Mouse (Mus musculus): ENCODE data around the gene Psme2. TPM values are rescaled to one million over a fixed set of nuclear protein-coding genes. Genes with fewer than 3 reads are reported as not detected.

The Psme2 gene
- polyA plus RNA-seq, 2 experiments: 78.5 to 239 TPM

DNA sequence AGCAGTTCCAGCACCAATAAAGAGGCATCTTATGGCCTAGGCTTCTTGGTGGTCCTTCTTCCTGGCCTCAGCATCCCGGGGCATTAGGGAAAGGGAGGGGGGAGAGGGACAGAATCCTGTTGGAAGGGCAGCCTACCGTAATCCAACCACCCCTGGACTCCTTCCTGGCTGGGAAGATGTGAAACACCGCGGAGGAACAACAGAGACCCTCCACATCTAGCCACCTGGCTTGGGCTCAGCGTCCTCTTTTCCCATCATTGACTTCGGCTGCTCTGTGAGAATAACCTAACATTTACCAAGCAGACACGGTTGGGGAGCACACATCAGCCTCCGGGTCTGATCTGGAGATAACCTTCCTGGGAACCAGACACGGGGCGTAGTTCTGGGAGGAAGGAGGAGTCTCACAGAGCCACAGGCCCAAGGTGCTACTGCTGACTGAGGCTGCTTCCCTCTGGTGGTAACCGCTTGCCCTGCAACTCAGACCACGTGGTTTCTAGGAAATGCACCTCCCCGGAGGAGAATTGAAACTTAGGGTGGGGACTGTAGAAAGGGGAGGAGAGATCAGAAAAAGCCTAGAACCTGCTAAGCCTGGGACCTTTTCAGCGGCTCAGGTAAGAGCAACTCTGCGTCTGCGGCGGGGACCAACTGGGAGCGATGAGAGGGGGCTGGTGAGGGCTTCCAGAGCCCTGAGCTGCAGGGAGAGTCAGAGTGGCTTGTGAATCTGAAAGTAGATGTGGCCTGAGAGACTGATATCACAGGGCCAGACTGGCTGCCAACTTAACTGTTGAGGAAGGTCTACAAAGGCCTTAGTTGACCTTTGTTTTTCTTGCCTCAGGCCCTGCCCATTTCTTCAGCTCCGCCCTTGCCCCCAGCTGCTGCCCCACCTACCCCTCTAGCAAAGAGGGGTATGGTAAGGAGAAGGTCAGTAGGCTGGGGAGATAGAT lies 13.0 kb upstream of the Psme2 start:
- no peak for TF ChIP-seq POLR2A (IDR thresholded peaks at IDR 0.05; ENCODE audit: borderline replicate concordance, extremely low read depth, insufficient read depth, insufficient read length)
- DNase-seq (ENCODE audit: low spot score) (peak; percentile 92), ATAC-seq (ENCODE audit: low FRiP score, low read depth) (peak; percentile 94)
- peak overlapping the region; percentile 25; the same call in 1 of the 2 replicates for H3K9ac ChIP-seq (ENCODE audit: low read depth, low read length, severe bottlenecking)
- H3K4me2 ChIP-seq (replicated peaks; ENCODE audit: low read depth, low read length, severe bottlenecking): peak overlapping the region; percentile 49
- H3K27ac ChIP-seq (replicated peaks; ENCODE audit: low read depth, low read length): peak overlapping the region; percentile 21; the same call in 1 of the 2 replicates
- H3K36me3 ChIP-seq (ENCODE audit: control insufficient read depth, insufficient read depth, low read length): peaks cover 73% of the 10 kb centered on the region
- peaks cover 5% of the 10 kb centered on the region for H3K4me1 ChIP-seq (ENCODE audit: control insufficient read depth, insufficient read depth, low read length)
- WGBS: 16% methylated on average over 18 of the region's 19 CpGs
- peak overlapping the region; percentile 33 for H3K4me3 ChIP-seq (replicated peaks; ENCODE audit: low read length)
- no peaks in the 10 kb centered on the region for H3K9me3 ChIP-seq (ENCODE audit: control insufficient read depth, low read length)
- H3K27me3 ChIP-seq (ENCODE audit: control insufficient read depth, insufficient read depth, low read length): no peaks in the 10 kb centered on the region

DNA sequence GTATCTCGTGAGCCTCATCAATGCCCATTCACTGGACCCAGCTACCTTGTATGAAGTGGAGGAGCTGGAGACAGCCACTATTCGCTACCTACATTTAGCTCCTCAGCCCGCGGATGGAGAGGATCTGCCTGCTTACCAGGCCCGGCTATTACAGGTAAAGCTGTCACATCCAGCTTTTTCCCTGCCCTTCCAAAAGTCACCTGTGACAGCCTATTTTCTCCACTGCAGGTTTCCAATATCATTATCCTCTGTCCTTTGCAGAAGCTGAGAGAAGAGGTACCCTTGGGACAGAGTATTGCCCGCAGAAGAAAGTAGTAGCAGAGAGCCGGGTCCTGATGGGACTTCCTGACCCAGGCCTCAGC lies 12.3 kb upstream of the Psme2 start, which contains the start of gene Irf9:
TSS of gene Irf9 (plus strand) at position 301 of the 362 bp plus-strand sequence.
- Histone ChIP-seq H3K27me3 (ENCODE audit: control insufficient read depth, insufficient read depth, low read length) (no peaks in the 10 kb centered on the region), H3K9ac (ENCODE audit: low read depth, low read length, severe bottlenecking) (peak within 1 kb of the TSS; percentile 25; the same call in 1 of the 2 replicates), H3K27ac (replicated peaks; ENCODE audit: low read depth, low read length) (peak within 1 kb of the TSS; percentile 21; the same call in 1 of the 2 replicates), H3K36me3 (ENCODE audit: control insufficient read depth, insufficient read depth, low read length) (peaks cover 73% of the 10 kb centered on the region), H3K4me3 (replicated peaks; ENCODE audit: low read length) (peak within 1 kb of the TSS; percentile 33), H3K4me2 (replicated peaks; ENCODE audit: low read depth, low read length, severe bottlenecking) (peak within 1 kb of the TSS; percentile 49), H3K9me3 (ENCODE audit: control insufficient read depth, low read length) (no peaks in the 10 kb centered on the region), H3K4me1 (ENCODE audit: control insufficient read depth, insufficient read depth, low read length) (peaks cover 5% of the 10 kb centered on the region)
- ATAC-seq (ENCODE audit: low FRiP score, low read depth) (no peak), DNase-seq (ENCODE audit: low spot score) (no peak)
- 73% methylated on average over 7 of the region's 7 CpGs for WGBS
- no peak for TF ChIP-seq POLR2A (IDR thresholded peaks at IDR 0.05; ENCODE audit: borderline replicate concordance, extremely low read depth, insufficient read depth, insufficient read length)

DNA sequence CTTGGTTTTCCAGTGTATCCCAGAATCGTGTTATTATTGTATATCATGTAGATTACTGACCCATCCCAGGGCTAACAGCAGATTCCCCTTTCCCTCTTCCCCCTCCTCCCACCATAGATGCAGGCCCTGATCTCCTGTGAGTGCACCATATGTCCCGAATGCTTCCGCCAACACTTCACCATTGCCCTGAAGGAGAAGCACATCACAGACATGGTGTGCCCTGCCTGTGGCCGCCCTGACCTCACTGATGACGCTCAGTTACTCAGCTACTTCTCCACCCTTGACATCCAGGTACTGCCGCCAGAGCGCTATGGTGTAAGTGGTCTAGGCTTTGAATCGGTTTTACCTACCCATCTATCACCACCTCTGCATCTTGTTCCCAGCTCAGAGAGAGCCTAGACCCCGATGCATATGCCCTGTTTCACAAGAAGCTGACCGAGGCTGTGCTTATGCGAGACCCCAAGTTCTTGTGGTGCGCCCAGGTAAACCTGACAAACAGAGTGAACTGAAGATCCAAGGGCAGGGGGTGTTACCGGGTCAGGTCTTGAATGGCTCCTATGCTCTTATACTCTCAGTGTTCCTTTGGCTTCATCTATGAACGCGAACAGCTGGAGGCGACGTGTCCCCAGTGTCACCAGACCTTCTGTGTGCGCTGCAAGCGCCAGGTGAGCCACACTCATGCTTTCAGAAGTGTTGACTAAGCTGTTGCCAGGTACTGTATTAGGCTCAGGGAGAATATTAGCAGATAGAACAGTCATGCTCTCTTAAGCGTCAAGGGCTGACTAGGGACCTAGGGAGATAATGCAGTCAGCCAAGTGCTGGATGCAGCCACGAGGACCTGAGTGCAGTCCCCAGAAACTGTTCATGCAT lies 7.8 kb upstream of the Psme2 start:
- no peak overlapping the region for H3K4me2 ChIP-seq (replicated peaks; ENCODE audit: low read depth, low read length, severe bottlenecking)
- peaks cover 2% of the 10 kb centered on the region; the same call in 1 of the 2 replicates for H3K4me1 ChIP-seq (ENCODE audit: control insufficient read depth, insufficient read depth, low read length)
- 95% methylated on average over 21 of the region's 21 CpGs for whole genome bisulfite sequencing
- DNase-seq (ENCODE audit: low spot score) (no peak), ATAC-seq (ENCODE audit: low FRiP score, low read depth) (no peak)
- no peak for TF ChIP-seq POLR2A (IDR thresholded peaks at IDR 0.05; ENCODE audit: borderline replicate concordance, extremely low read depth, insufficient read depth, insufficient read length)
- H3K9me3 ChIP-seq (ENCODE audit: control insufficient read depth, low read length): no peaks in the 10 kb centered on the region
- H3K27me3 ChIP-seq (ENCODE audit: control insufficient read depth, insufficient read depth, low read length): no peaks in the 10 kb centered on the region
- H3K4me3 ChIP-seq (replicated peaks; ENCODE audit: low read length): no peak overlapping the region
- peaks cover 89% of the 10 kb centered on the region for H3K36me3 ChIP-seq (ENCODE audit: control insufficient read depth, insufficient read depth, low read length)
- H3K27ac ChIP-seq (replicated peaks; ENCODE audit: low read depth, low read length): no peak overlapping the region
- H3K9ac ChIP-seq (ENCODE audit: low read depth, low read length, severe bottlenecking): no peak overlapping the region

DNA sequence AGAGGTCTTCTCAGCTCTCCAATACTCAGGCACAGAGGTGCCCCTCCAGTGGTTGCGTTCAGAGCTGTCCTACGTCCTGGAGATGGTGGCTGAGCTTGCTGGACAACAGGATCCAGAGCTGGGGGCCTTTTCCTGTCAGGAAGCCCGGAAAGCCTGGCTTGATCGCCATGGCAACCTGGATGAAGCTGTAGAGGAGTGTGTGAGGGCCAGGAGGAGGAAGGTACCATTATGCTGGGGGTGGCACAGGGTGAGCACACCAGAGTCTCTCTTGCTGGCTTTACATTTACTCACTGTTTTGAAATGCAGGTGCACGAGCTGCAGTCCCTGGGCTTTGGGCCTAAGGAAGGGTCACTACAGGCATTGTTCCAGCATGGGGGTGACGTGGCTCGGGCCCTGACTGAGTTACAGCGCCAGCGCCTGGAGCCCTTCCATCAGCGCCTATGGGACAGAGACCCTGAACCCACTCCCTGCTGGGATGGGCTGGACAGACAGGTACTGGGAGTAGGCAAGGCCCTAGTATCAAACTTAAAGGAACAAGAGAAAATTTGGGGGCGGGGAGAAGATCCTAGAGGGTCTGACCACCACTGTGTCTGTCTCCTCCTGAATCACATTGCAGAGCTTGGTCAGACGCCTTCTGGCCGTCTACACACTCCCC lies 5.2 kb upstream of the Psme2 start:
- no peaks in the 10 kb centered on the region for H3K9me3 ChIP-seq (ENCODE audit: control insufficient read depth, low read length)
- peaks cover 64% of the 10 kb centered on the region for H3K36me3 ChIP-seq (ENCODE audit: control insufficient read depth, insufficient read depth, low read length)
- no peak for TF ChIP-seq POLR2A (IDR thresholded peaks at IDR 0.05; ENCODE audit: borderline replicate concordance, extremely low read depth, insufficient read depth, insufficient read length)
- ATAC-seq (ENCODE audit: low FRiP score, low read depth) (no peak), DNase-seq (ENCODE audit: low spot score) (no peak)
- peaks cover 8% of the 10 kb centered on the region for H3K4me1 ChIP-seq (ENCODE audit: control insufficient read depth, insufficient read depth, low read length)
- H3K4me3 ChIP-seq (replicated peaks; ENCODE audit: low read length): no peak overlapping the region
- H3K27me3 ChIP-seq (ENCODE audit: control insufficient read depth, insufficient read depth, low read length): no peaks in the 10 kb centered on the region
- no peak overlapping the region for H3K4me2 ChIP-seq (replicated peaks; ENCODE audit: low read depth, low read length, severe bottlenecking)
- H3K9ac ChIP-seq (ENCODE audit: low read depth, low read length, severe bottlenecking): no peak overlapping the region
- WGBS: 74% methylated on average over 13 of the region's 13 CpGs
- no peak overlapping the region for H3K27ac ChIP-seq (replicated peaks; ENCODE audit: low read depth, low read length)

Measured in limb, embryonic 14.5 days (tissue).